Mouse (Mus musculus) embryonic facial prominence, embryonic 10.5 days (tissue): ENCODE data around the gene Gngt2. TPM values are rescaled to one million over a fixed set of nuclear protein-coding genes. Genes with fewer than 3 reads are reported as not detected.

Source experiments
- DNase-seq: peaks from one replicate; pipeline ENCODE4 v3.0.0-alpha.2; 2017; ENCODE audit warnings: low spot score
- H3K27ac ChIP-seq: fragments of 300-500 bp; sonication (generic); replicated peaks from 2 replicates; pipeline ENCODE4 v1.5.1; 2016; ENCODE audit warnings: mild to moderate bottlenecking
- H3K27me3 ChIP-seq: fragments of 300-500 bp; sonication (generic); replicated peaks from 2 replicates; pipeline ENCODE4 v1.6.1; 2016; ENCODE audit warnings: low read depth, mild to moderate bottlenecking; ENCODE audit not compliant: poor library complexity, severe bottlenecking
- H3K36me3 ChIP-seq: fragments of 300-500 bp; sonication (generic); replicated peaks from 2 replicates; pipeline ENCODE4 v1.6.1; 2016; ENCODE audit warnings: mild to moderate bottlenecking, moderate library complexity
- H3K4me1 ChIP-seq: fragments of 300-500 bp; sonication (generic); 2 replicates; pipeline ENCODE4 v1.6.1; 2016
- H3K4me3 ChIP-seq: fragments of 300-500 bp; sonication (generic); 2 replicates; pipeline ENCODE4 v1.5.1; 2016; ENCODE audit warnings: mild to moderate bottlenecking, moderate library complexity
- H3K9me3 ChIP-seq: fragments of 300-500 bp; sonication (generic); 2 replicates; pipeline ENCODE4 v1.6.1; 2016; ENCODE audit warnings: mild to moderate bottlenecking
- WGBS: fragments of 180-500 bp; shearing (Covaris S2); methylation state at CpG from one replicate; pipeline ENCODE4 v1.1.7; 2016; 5-methylcytosine and 5-hydroxymethylcytosine counted together
- polyA plus RNA-seq: library from polyadenylated mRNA; unstranded; fragments of >200 nt; fragmentation: Nextera tagmentation; extraction: Ambion mirVana; gene quantifications from 2 replicates; pipeline ENCODE4 v1.2.1, GENCODE M21; 2016

Gene Gngt2
- polyA plus RNA-seq, 1 experiment from 2014 or later: 10.0 TPM

GRCm38 (mm10) chr11:95827464-95828085 is 9.4 kb upstream of the Gngt2 start:
- Histone ChIP-seq H3K9me3 (no peaks in the 10 kb centered on the region), H3K27me3 (peaks cover 94% of the 10 kb centered on the region), H3K4me3 (no peak overlapping the region), H3K27ac (no peak overlapping the region), H3K4me1 (peaks cover 42% of the 10 kb centered on the region), H3K36me3 (no peaks in the 10 kb centered on the region)
- DNase-seq: peak; percentile 72
- 20% methylated on average over 3 of the region's 3 CpGs for WGBS

- no peak overlapping the region for H3K4me3 ChIP-seq
- 78% methylated on average over 11 of the region's 11 CpGs for WGBS
- H3K4me1 ChIP-seq: peaks cover 49% of the 10 kb centered on the region
- no peaks in the 10 kb centered on the region for H3K9me3 ChIP-seq
- no peak overlapping the region for H3K27ac ChIP-seq
- H3K27me3 ChIP-seq: peaks cover 94% of the 10 kb centered on the region
- H3K36me3 ChIP-seq: no peaks in the 10 kb centered on the region
- no peak for DNase-seq
Observed at GRCm38 (mm10) chr11:95828181-95828964, 8.6 kb upstream of the Gngt2 start.

- no peak for DNase-seq
- WGBS: 28% methylated on average over 4 of the region's 4 CpGs
- H3K4me1 ChIP-seq: peaks cover 52% of the 10 kb centered on the region
Observed at GRCm38 (mm10) chr11:95829526-95830050, 7.4 kb upstream of the Gngt2 start.

GRCm38 (mm10) chr11:95830411-95831275 is 6.4 kb upstream of the Gngt2 start:
- Histone ChIP-seq H3K9me3 (no peaks in the 10 kb centered on the region), H3K27me3 (peaks cover 100% of the 10 kb centered on the region), H3K27ac (0 out of 2 replicates have a peak overlapping the region, but pooled peaks have one; percentile 31), H3K4me1 (peaks cover 55% of the 10 kb centered on the region), H3K4me3 (peak overlapping the region; percentile 46), H3K36me3 (no peaks in the 10 kb centered on the region)
- peak; percentile 58 for DNase-seq
- 3% methylated on average over 80 of the region's 80 CpGs for WGBS

More at GRCm38 (mm10) chr11:95829526-95830050, 7.4 kb upstream of the Gngt2 start:
- H3K36me3 ChIP-seq: no peaks in the 10 kb centered on the region
- no peak overlapping the region for H3K27ac ChIP-seq
- no peak overlapping the region for H3K4me3 ChIP-seq
- H3K9me3 ChIP-seq: no peaks in the 10 kb centered on the region
- peaks cover 100% of the 10 kb centered on the region for H3K27me3 ChIP-seq

DNA sequence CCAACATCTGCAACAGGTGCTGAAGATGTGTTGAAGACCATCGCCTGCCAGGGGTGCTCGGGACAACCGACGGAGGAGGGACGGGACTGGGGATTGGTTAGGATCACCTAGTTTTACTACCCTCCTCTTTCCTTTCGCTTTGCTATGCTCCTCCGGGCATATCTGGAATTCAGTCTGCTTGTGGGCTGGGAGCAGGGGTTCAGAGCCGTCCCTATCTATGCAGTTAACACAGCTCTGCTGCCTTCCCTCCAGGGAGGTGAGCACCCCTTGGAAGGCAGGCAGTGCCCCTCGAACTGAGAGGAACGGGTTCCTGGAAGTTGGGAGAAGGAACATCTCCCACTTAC is 5.8 kb upstream of the Gngt2 start:
- no peak overlapping the region for H3K27ac ChIP-seq
- DNase-seq: peak; percentile 44
- no peaks in the 10 kb centered on the region for H3K9me3 ChIP-seq
- peaks cover 60% of the 10 kb centered on the region for H3K4me1 ChIP-seq
- H3K36me3 ChIP-seq: no peaks in the 10 kb centered on the region
- 6% methylated on average over 10 of the region's 10 CpGs for WGBS
- H3K4me3 ChIP-seq: peak overlapping the region; percentile 46
- peaks cover 100% of the 10 kb centered on the region for H3K27me3 ChIP-seq

DNA sequence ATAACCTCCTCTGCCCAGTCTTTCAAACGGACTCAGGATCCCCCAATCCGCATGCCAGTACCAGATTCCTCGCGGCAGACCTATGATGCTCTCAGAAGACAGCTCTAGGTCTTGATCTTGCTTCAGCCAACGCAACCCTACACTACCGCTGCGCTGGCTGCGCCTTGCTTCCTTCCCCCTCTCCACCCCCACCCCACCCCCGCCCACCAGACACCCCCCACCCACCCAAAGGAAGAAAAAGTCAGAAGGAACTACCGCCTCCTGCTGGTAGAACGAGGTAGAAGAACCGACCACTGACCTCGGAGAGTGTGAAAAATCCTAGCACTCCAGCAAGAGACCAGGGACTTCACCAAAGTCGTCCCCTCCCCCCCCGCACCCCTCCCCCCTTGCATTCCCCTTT is 5.4 kb upstream of the Gngt2 start:
- no peak overlapping the region for H3K27ac ChIP-seq
- H3K27me3 ChIP-seq: peaks cover 100% of the 10 kb centered on the region
- H3K4me3 ChIP-seq: peak overlapping the region; percentile 46
- peak; percentile 56 for DNase-seq
- H3K4me1 ChIP-seq: peaks cover 60% of the 10 kb centered on the region
- WGBS: 2% methylated on average over 15 of the region's 15 CpGs
- H3K36me3 ChIP-seq: no peaks in the 10 kb centered on the region
- no peaks in the 10 kb centered on the region for H3K9me3 ChIP-seq

- H3K4me1 ChIP-seq: peaks cover 60% of the 10 kb centered on the region
Observed at GRCm38 (mm10) chr11:95832129-95833005, 4.6 kb upstream of the Gngt2 start.

GRCm38 (mm10) chr11:95833006-95833570 is 3.9 kb upstream of the Gngt2 start:
- WGBS: 21% methylated on average over 8 of the region's 8 CpGs
- Histone ChIP-seq H3K27ac (no peak overlapping the region), H3K4me1 (peaks cover 60% of the 10 kb centered on the region), H3K27me3 (peaks cover 100% of the 10 kb centered on the region), H3K4me3 (no peak overlapping the region), H3K9me3 (no peaks in the 10 kb centered on the region), H3K36me3 (no peaks in the 10 kb centered on the region)
- no peak for DNase-seq

More at GRCm38 (mm10) chr11:95832129-95833005, 4.6 kb upstream of the Gngt2 start:
- DNase-seq: peak; percentile 16
- Histone ChIP-seq H3K4me3 (no peak overlapping the region), H3K9me3 (no peaks in the 10 kb centered on the region), H3K27me3 (peaks cover 100% of the 10 kb centered on the region), H3K27ac (no peak overlapping the region), H3K36me3 (no peaks in the 10 kb centered on the region)
- WGBS: 32% methylated on average over 18 of the region's 18 CpGs

DNA sequence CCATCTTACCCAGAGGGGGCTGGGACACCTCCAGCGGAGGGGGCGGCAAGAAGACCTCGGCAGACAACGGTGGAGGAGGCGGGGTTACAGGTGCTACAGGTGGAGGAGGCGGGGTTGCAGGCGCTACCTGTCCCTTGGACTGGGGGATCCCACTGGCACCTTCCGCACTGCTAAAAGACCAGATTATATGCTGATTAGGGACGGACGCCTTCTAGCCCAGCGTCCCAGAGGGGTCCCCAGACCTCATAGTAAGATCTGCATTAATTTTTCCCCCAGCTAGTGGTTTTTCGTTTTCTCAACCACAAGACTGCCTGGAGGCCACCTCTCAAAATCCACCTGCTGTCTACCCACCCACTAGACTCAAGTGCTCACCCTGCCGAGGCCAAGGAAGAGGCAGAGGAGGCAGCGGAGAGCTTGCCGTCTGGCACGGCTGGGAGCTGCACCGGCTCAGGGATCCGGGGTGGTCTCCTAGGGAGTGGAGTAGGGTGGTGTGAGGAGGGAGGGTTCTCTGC is 3.3 kb upstream of the Gngt2 start:
- no peaks in the 10 kb centered on the region for H3K36me3 ChIP-seq
- peak; percentile 30 for DNase-seq
- no peak overlapping the region; the same call in 1 of the 2 replicates for H3K27ac ChIP-seq
- H3K4me3 ChIP-seq: peak overlapping the region; percentile 33
- WGBS: 5% methylated on average over 18 of the region's 18 CpGs
- peaks cover 100% of the 10 kb centered on the region for H3K27me3 ChIP-seq
- H3K4me1 ChIP-seq: peaks cover 60% of the 10 kb centered on the region
- H3K9me3 ChIP-seq: no peaks in the 10 kb centered on the region

DNA sequence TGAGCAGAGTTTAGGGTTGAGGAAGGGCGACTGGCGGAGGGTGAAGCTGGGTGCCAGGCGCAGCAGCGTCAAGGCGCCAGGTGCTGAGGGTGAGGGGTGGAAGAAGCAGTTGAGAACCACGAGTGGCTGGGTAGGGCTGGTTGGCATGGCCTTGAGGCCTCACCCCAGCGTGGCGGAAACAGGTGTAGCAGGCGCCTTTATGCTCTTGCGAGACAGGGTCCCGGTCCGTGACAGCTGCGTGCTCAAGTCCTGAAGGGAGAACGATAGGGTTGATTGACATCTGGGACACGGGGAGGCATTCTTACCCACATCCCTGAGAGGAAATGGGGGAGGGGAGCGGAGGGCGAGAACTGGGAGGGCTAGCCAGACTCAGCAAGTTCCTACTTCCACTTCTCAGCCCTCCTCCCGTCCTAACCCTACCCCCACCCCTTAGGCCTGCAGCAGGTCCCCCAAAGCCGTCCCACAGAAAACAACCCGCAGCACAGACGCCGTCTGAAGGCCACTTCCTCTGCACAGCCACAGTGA is 2.8 kb upstream of the Gngt2 start:
- Histone ChIP-seq H3K27ac (no peak overlapping the region; the same call in 1 of the 2 replicates), H3K4me3 (peak overlapping the region; percentile 33), H3K9me3 (no peaks in the 10 kb centered on the region), H3K36me3 (no peaks in the 10 kb centered on the region), H3K4me1 (peaks cover 62% of the 10 kb centered on the region), H3K27me3 (peaks cover 94% of the 10 kb centered on the region)
- DNase-seq: peak; percentile 49
- 4% methylated on average over 22 of the region's 22 CpGs for WGBS
